Mouse (Mus musculus): ENCODE measurements around the gene Icosl. TPM values are rescaled to one million over a fixed set of nuclear protein-coding genes. Genes with fewer than 3 reads are reported as not detected.

The Icosl gene
- polyA plus RNA-seq, 1 experiment from 2014 or later = 0.81 TPM

DNA sequence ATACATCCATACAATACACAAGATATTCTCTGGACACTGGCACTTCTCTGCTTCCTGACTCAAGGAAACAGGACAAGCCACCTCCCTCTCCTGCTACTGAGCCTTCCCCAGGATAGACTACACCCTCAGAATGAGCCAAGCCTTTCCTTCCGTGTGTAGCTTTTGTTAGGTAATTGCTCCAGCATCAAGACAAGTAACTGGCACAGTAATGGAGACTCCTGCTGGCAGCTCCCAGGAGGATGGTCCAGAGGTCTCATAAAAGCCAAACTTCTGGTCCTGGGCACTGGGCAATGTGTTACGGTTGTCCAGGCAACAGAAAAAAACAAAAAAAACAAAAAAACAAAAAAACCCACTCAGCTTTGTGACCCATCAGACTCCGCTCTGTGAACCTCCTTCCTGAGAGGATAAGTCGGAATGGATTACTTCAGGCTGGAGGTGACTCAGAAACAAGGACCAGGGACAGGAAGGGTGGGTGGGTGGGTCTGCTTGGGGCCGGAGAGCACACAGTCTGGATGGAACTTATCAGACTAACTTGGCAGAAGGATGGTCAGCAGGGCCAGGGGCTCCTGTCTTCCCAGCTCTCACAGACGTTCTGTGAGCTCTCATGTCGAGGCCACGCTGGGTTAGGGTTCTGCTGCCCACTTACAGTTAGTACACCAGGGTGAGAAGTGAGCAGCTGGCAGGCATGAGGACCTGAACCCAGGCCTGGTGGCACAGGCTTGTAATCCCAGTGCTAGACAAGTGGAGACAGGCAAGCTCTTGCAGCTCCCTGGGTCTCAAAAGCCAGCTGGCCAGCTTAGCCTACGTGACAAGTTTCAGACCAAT, 58.2 kb downstream of the Icosl start:
- no peaks in the 10 kb centered on the region for H3K36me3 ChIP-seq
- H3K4me2 ChIP-seq = no peak overlapping the region
- H3K27ac ChIP-seq (replicated peaks) = no peak overlapping the region
- no peak for ATAC-seq (ENCODE audit: low FRiP score)
- WGBS = 64% methylated on average over 9 of the region's 9 CpGs
- no peaks in the 10 kb centered on the region for H3K27me3 ChIP-seq (replicated peaks)
- no peak overlapping the region for H3K9ac ChIP-seq (replicated peaks)
- peaks cover 4% of the 10 kb centered on the region; the same call in 1 of the 2 replicates for H3K4me1 ChIP-seq
- no peaks in the 10 kb centered on the region for H3K9me3 ChIP-seq (replicated peaks)
- H3K4me3 ChIP-seq (replicated peaks) = no peak overlapping the region

DNA sequence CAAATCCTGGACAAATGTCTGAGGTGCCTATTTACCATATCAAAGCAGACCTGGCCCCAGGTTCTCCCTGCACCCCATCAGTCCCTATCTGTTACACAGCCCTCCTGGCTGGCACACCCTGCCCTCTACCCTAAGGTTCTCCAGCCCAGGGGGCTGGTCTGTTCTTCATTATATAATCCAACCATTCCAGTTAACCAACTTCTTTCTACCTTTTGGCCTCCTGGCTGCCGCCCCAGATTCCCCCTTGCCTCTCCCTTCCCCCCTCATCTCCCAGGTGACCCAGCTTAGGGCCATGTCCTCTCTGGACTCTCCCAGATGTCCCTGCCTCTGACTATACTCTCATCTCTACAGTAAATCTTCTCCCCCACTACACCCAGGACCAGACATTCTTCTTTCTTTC, 58.8 kb downstream of the Icosl start:
- H3K9me3 ChIP-seq (replicated peaks) = no peaks in the 10 kb centered on the region
- H3K9ac ChIP-seq (replicated peaks) = no peak overlapping the region
- peaks cover 4% of the 10 kb centered on the region; the same call in 1 of the 2 replicates for H3K4me1 ChIP-seq
- no peak for ATAC-seq (ENCODE audit: low FRiP score)
- WGBS = 65% methylated on average over 1 of the region's 1 CpGs
- H3K27me3 ChIP-seq (replicated peaks) = no peaks in the 10 kb centered on the region
- no peaks in the 10 kb centered on the region for H3K36me3 ChIP-seq
- no peak overlapping the region for H3K4me2 ChIP-seq
- H3K4me3 ChIP-seq (replicated peaks) = no peak overlapping the region
- no peak overlapping the region for H3K27ac ChIP-seq (replicated peaks)

DNA sequence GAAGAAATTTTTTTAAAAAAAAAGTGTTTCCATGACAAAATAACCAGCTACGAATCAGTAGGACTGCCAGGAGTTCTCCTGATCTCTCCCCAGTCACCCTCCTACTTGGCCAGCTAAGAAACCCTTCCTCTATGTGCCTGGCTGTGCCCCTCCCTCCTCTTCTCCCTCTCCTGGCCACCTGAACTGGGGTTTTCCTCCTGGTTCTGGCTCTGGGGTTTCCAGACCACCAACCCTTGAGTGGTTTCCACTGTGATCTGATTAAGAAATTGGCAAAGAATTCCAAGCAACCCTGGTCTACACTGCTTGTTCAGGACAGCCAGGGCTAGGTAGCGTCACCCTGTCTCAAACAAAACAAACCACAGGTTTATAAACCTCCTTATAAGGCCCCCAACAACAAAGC, 59.5 kb downstream of the Icosl start:
- H3K36me3 ChIP-seq = no peaks in the 10 kb centered on the region
- ATAC-seq (ENCODE audit: low FRiP score) = no peak
- 89% methylated on average over 2 of the region's 2 CpGs for WGBS
- no peak overlapping the region for H3K27ac ChIP-seq (replicated peaks)
- H3K4me2 ChIP-seq = no peak overlapping the region
- no peak overlapping the region for H3K9ac ChIP-seq (replicated peaks)
- H3K9me3 ChIP-seq (replicated peaks) = no peaks in the 10 kb centered on the region
- no peaks in the 10 kb centered on the region for H3K27me3 ChIP-seq (replicated peaks)
- peaks cover 4% of the 10 kb centered on the region; the same call in 1 of the 2 replicates for H3K4me1 ChIP-seq
- H3K4me3 ChIP-seq (replicated peaks) = no peak overlapping the region

DNA sequence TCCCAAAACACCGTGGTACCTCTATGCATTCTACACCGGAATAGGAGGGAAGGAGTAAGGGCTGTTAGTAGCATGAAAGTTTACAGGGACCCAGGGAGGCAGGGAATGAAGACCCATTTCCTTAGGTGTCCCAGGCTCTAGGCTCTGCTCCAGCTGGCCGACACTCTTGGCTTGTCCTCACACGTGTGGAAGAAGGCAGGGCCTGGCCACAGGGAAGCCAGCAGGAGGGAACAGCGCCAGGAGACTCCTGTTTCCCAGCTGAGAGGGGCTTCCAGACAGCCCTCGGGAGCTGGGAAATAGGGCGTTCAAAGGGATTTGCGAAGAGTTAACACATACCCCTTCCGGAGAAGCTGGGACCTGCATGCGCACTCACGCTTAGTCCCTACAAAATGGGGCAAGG, 60.3 kb downstream of the Icosl start:
- H3K9me3 ChIP-seq (replicated peaks) = no peaks in the 10 kb centered on the region

DNA sequence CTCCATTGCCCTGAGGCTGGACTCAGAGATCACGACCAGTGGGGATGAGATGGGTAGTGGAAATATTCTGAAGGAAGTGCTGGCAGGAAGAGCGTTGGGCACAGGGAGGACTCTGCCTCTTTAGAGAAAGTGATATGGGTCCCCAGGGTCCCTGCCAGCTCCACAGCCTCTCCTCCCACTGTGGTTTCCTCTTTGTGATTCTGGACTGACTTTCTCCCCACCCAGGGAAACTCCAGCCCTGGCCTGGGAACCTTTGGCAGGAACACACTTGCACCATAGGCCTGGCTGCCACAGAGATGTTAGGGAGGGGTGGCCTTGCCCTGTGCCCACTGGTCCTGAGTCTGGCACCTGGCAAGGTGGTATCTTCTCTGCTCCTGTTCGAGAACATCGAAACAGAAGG, 60.9 kb downstream of the Icosl start:
- Histone ChIP-seq H3K4me1 (peaks cover 11% of the 10 kb centered on the region), H3K4me2 (no peak overlapping the region), H3K9ac (replicated peaks) (no peak overlapping the region), H3K27ac (replicated peaks) (no peak overlapping the region), H3K4me3 (replicated peaks) (no peak overlapping the region), H3K27me3 (replicated peaks) (no peaks in the 10 kb centered on the region), H3K36me3 (no peaks in the 10 kb centered on the region), H3K9me3 (replicated peaks) (no peaks in the 10 kb centered on the region)
- ATAC-seq (ENCODE audit: low FRiP score) = no peak
- 80% methylated on average over 4 of the region's 4 CpGs for WGBS

More for the DNA sequence above, 60.3 kb downstream of the Icosl start:
- Histone ChIP-seq H3K4me3 (replicated peaks) (no peak overlapping the region), H3K27me3 (replicated peaks) (no peaks in the 10 kb centered on the region), H3K27ac (replicated peaks) (no peak overlapping the region), H3K4me2 (no peak overlapping the region), H3K4me1 (peaks cover 6% of the 10 kb centered on the region; the same call in 1 of the 2 replicates), H3K9ac (replicated peaks) (no peak overlapping the region), H3K36me3 (no peaks in the 10 kb centered on the region)
- 54% methylated on average over 11 of the region's 11 CpGs for WGBS
- ATAC-seq (ENCODE audit: low FRiP score) = no peak

Other genes with a start within 250 kb of the Icosl start
- not detected in 2 replicates for gene Krtap10-4, start 242.2 kb upstream of the Icosl start, polyA plus RNA-seq (2015; fragmentation: Nextera tagmentation; extraction: Ambion mirVana)
- gene Krtap10-10, start 233.4 kb upstream of the Icosl start, polyA plus RNA-seq (2015; fragmentation: Nextera tagmentation; extraction: Ambion mirVana) = not detected in 2 replicates
- gene Gm36176, start 222.5 kb upstream of the Icosl start, polyA plus RNA-seq (2015; fragmentation: Nextera tagmentation; extraction: Ambion mirVana) = not detected in 2 replicates
- 0.20 TPM in 1 of 2 replicates, not detected in the other for gene Gm10318, start 216.4 kb upstream of the Icosl start, polyA plus RNA-seq (2015; fragmentation: Nextera tagmentation; extraction: Ambion mirVana)
- not detected in 2 replicates for gene Gm3285, start 207.3 kb upstream of the Icosl start, polyA plus RNA-seq (2015; fragmentation: Nextera tagmentation; extraction: Ambion mirVana)
- 19.0 and 22.8 TPM in 2 replicates for gene Lrrc3, start 166.8 kb upstream of the Icosl start, polyA plus RNA-seq (2015; fragmentation: Nextera tagmentation; extraction: Ambion mirVana)
- 8.1 and 9.5 TPM in 2 replicates for gene Trpm2, start 98.7 kb upstream of the Icosl start, polyA plus RNA-seq (2015; fragmentation: Nextera tagmentation; extraction: Ambion mirVana)
- gene 1810043G02Rik, start 90.8 kb upstream of the Icosl start, polyA plus RNA-seq (2015; fragmentation: Nextera tagmentation; extraction: Ambion mirVana) = 48.5 and 51.5 TPM in 2 replicates
- 112 and 133 TPM in 2 replicates for gene Pfkl, start 59.2 kb upstream of the Icosl start, polyA plus RNA-seq (2015; fragmentation: Nextera tagmentation; extraction: Ambion mirVana)
- 0.09 TPM in 1 of 2 replicates, not detected in the other for gene Dnmt3l, start 27.4 kb upstream of the Icosl start, polyA plus RNA-seq (2015; fragmentation: Nextera tagmentation; extraction: Ambion mirVana)
- 0.18 and 2.5 TPM in 2 replicates for gene Aire, start 25.7 kb upstream of the Icosl start, polyA plus RNA-seq (2015; fragmentation: Nextera tagmentation; extraction: Ambion mirVana)
- 31.2 and 34.5 TPM in 2 replicates for gene D10Jhu81e, start 100.5 kb downstream of the Icosl start, polyA plus RNA-seq (2015; fragmentation: Nextera tagmentation; extraction: Ambion mirVana)
- gene Pwp2, start 115.8 kb downstream of the Icosl start, polyA plus RNA-seq (2015; fragmentation: Nextera tagmentation; extraction: Ambion mirVana) = 14.8 and 19.0 TPM in 2 replicates
- 23.1 and 28.4 TPM in 2 replicates for gene Trappc10, start 175.3 kb downstream of the Icosl start, polyA plus RNA-seq (2015; fragmentation: Nextera tagmentation; extraction: Ambion mirVana)